Mouse (Mus musculus) T-helper 17 cell (primary cell): ENCODE measurements around the gene Lmbrd2.
"Not testable (repeated sequence)": the region's sequence is repeated elsewhere in the genome, so short reads cannot be mapped to it uniquely, and the experiment has no call there.

ENCODE experiments used
- in situ Hi-C, 2 experiments: fragments of 300-600 bp; cut with MboI, MseI; formaldehyde crosslinking; loops; 1 replicate in 1 of 2; 2 replicates in 1 of 2; pipeline ENCODE4 v1.15.1; 2025; ENCODE audit warnings: high pct_unique_total_duplicates in 2 of 2

The Lmbrd2 gene

GRCm38 (mm10) chr15:9132693-9133443, 7.5 kb upstream of the Lmbrd2 start:
- in situ Hi-C loops, result loop anchor here in 1 of 2 experiments (10.0 kb wide), 1 partner anchor 62 kb away; no protein-coding TSS in a partner anchor

GRCm38 (mm10) chr15:9134891-9135507, 5.4 kb upstream of the Lmbrd2 start:
- in situ Hi-C loops, result loop anchor here (5.0 to 10.0 kb wide), 2 partner anchors 60 to 63 kb away; partner anchors contain the start of gene Nadk2 (in 2 of the 2)

DNA sequence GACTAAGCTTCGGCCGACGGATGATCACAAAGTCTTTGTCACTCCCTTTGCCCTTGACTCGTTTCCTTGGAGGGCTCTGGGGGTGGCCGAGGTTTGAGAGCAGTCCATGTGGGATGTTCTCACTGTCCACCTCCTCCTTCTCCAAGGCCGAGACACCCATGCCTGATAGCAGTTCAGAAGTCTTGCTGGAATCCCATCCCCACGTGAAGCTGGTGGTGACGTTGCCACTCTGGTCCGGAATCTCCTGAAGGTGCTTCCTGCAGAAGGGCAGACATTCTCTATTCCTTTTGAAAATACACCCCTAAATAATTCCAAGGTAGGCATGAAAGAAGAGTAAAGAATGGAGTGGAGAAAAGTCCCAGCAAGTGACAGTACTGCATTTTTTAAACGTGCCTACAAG, 903 bp upstream of the Lmbrd2 start:
- in situ Hi-C loops, result loop anchor here (5.0 to 10.0 kb wide), 2 partner anchors 55 to 67 kb away; partner anchors contain the start of gene Nadk2 (in 2 of the 2)

DNA sequence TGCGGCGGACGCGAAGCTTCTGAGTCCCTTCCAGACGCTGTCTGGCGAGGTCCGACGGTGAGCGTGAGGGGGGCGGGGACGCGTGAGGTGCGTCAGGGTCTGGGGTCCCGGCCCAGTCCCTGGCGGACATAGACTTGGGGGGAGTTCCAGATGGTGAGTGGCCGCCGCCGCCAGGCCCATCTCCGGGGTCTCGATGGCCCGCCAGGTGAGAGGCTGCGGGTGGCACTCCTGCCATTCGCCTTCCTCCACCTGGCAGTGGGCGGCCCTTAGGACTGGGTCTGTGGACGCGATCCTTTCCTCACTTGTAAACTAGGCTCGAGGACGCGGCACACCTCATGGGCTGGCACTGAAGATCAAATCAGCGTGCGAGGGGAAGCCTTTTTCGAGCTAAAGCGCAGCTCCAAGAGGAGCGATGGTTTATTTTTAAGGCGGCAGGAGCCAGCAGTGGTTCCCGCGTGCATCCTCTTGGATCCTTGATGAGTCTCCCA, 378 bp downstream of the Lmbrd2 start:
- in situ Hi-C loops, result loop anchor here in 1 of 2 experiments (10.0 kb wide), 1 partner anchor 1344 kb away; the partner anchor contains the start of genes Brix1 and Rad1

DNA sequence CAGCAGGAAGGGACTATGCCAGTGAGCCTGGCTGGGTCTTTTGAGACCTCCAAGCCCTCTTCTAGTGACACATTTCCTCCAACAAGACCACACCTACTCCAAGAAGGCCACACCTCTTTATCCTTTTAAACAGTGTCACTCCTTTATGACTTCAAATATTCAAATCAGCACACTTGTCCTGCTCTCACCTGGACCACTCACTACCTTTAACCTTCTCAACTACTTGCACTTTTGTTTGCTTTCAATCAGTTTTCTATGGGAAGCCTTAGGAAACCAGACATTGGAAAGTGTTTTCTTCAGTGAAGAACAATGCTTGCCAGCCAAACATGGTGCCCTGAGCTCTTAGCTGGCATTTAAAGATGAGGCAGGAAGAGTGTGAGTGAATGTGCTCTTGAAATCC, 15.0 kb downstream of the Lmbrd2 start, which contains the start of gene Skp2:
Gene Skp2, minus strand, starts transcription at position 101 of the 400 bp plus-strand sequence.
- in situ Hi-C loops, result no loop called here

DNA sequence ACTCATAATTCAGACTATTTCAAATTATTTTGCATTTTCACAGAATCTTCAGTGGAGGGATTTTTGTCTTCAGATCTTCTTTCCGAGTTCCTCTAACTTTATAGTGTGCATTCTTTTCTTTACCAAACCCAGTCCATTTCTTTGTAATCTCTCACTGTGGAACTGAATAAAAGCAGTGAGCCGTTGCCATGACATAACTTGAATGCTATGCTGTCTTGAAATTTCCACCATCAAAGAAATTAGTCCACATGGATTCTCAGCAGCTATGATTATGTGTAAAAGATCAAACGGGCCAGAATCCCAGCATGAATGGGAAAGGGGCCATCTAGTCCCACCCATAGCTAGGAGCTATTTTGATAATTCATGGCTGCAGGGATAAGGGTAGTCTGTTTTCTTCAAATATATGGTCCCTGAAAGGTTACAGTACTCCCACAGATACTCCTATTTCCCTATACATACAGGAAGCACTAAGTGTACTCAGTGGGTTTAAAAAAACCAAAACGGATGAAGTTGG, 22.3 kb downstream of the Lmbrd2 start:
- in situ Hi-C loops, result no loop called here

GRCm38 (mm10) chr15:9164125-9164524, 23.8 kb downstream of the Lmbrd2 start:
- in situ Hi-C loops, result no loop called here

- in situ Hi-C loops, result no loop called here
Observed at GRCm38 (mm10) chr15:9177038-9177437, 36.7 kb downstream of the Lmbrd2 start.

GRCm38 (mm10) chr15:9183995-9184394, 43.6 kb downstream of the Lmbrd2 start:
- in situ Hi-C loops, result no loop called here

DNA sequence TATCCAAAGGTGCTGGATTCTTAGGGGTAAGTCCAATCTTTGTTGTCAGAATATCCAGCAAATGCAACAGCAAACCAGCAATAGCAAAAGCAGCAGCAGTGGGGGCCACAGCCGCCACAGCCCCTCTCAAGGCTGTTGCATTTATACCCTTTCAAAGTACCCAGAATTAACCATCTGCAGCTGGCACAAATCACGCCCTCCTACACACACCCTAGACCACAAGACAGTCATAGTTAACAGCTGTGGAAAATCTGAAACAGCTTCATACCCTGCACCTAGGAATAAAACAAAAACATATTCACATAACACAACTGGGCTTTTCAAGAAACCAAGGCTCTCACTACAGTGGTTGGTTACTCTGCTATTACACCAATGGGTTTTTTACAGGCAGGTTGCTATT, 49.4 kb downstream of the Lmbrd2 start:
- in situ Hi-C loops, result loop anchor here in 1 of 2 experiments (10.0 kb wide), 1 partner anchor 55 kb away; no protein-coding TSS in a partner anchor

DNA sequence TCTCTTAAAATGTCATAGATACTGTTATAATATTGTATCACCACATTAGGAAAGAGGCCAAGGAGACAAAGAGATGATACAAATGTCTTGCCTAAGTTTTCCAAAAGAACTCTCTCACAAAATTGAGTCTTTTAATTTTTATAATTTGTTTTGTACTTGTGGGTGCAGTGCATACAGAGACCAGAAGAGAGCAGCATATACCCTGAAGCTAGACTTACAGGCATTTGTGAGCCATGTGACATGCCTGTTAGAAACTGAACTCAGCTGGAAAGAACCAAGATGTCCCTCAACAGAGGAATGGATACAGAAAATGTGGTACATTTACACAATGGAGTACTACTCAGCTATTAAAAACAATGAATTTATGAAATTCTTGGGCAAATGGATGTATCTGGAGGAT, 52.3 kb downstream of the Lmbrd2 start:
- in situ Hi-C loops, result loop anchor here in 1 of 2 experiments (10.0 kb wide), 1 partner anchor 58 kb away; no protein-coding TSS in a partner anchor

- in situ Hi-C loops, result loop anchor here in 1 of 2 experiments (10.0 kb wide), 1 partner anchor 64 kb away; no protein-coding TSS in a partner anchor
Observed at GRCm38 (mm10) chr15:9198421-9198820, 58.1 kb downstream of the Lmbrd2 start.

GRCm38 (mm10) chr15:9211891-9212290, 71.5 kb downstream of the Lmbrd2 start:
- in situ Hi-C loops, result no loop called here

DNA sequence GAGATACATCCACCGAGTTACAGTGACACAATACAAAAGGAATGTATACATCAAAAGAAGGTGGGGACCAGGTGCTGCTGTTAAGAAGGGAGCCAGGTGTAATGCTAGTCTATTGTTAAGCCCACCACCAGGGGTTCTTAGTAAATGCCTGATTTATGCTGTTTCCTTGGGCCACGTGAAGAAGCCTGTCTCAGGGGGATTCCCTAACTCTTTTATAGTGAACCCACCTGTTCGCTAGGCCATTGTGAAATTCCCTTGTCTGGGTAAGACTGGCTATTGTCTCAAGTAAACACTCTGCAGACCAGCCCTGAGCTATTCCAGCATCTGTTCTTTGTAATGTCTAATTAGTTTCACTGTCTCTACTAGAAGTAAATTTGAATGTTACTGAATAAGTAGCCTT, 72.7 kb downstream of the Lmbrd2 start:
- in situ Hi-C loops, result not testable (repeated sequence)

GRCm38 (mm10) chr15:9213431-9213830, 73.1 kb downstream of the Lmbrd2 start:
- in situ Hi-C loops, result not testable (repeated sequence)

DNA sequence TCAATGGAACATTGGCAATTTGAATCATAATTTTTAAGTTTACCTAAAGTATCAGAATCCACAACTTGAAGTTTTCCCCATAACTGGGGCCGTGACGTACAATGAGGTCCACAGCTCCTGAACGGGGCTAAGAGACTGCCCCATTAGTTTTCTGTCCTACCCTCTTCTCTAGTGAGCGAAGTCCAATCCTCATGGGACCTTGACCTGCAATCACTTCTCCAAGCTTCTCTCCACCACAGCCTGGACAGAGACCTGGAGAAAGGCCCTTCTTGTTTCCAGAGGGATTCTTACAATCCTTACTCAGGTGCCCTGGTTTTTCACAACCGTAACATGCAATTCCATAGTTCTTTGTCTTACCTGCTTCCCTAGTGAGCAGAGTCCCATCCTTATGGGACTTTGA, 76.1 kb downstream of the Lmbrd2 start:
- in situ Hi-C loops, result no loop called here

GRCm38 (mm10) chr15:9230917-9231316, 90.6 kb downstream of the Lmbrd2 start:
- in situ Hi-C loops, result not testable (repeated sequence)

DNA sequence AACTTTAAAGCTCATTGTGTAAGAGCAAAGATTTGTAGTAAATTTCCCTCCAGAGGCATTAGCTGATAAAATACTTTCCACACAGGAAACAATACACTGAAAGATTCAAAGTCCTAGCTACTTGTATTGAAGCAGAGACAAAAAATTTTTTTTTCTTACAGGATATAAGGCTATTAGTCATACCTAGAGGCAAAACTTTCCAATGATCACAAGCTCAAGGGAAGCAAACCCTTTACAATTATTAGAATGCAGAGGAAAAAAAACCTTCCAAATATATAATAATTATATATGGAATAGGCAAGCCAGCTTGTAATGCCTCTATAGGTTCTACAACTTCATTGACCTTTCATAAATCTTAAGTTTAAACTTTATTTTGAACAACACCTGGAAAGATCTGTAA, 106.0 kb downstream of the Lmbrd2 start:
- in situ Hi-C loops, result no loop called here
